In genomic region chr4:123972423-123973049, GRCm38 (mm10) we compare ENCODE assay signal across 8 mouse cellular contexts. TPM values are rescaled to one million over a fixed set of nuclear protein-coding genes. Genes with fewer than 3 reads are reported as not detected.
DNase-seq lines count a peak whose midpoint lies in the region; ATAC-seq and TF ChIP-seq lines count a peak whose summit lies in the region.
"Had no signal": no experiment of that assay in that cellular context is flagged by ENCODE, and none has a peak within 500 bp of the region (broad histone marks: within the 10 kb centered on the region; RNA-seq: fewer than 3 reads in every experiment).

No protein-coding gene starts in this region.

- in situ Hi-C loops in ES-E14 (cut with MboI; ENCODE audit: low sequenced_read_pairs in 2 of 2, unreplicated experiment in 2 of 2): loop anchor here in 1 of 2 experiments (25.0 kb wide), 1 partner anchor 165 kb away; no protein-coding TSS in a partner anchor

- peak; percentile 55; the same call in 1 of the 2 replicates for ATAC-seq in hindbrain, embryonic 14.5 days (ENCODE audit: low FRiP score)
- peak; percentile 61 for ATAC-seq in midbrain, embryonic 11.5 days (ENCODE audit: low FRiP score)

- 4% methylated on average over 29 of the region's 29 CpGs for WGBS in hindbrain, embryonic 14.5 days
- 6% methylated on average over 29 of the region's 29 CpGs for WGBS in midbrain, embryonic 11.5 days

- H3K36me3 ChIP-seq in ES-Bruce4 (ENCODE audit: control insufficient read depth, insufficient read depth, low read length, poor library complexity, severe bottlenecking): no peaks in the 10 kb centered on the region
- H3K36me3 ChIP-seq in ES-E14 (ENCODE audit: control insufficient read depth, insufficient read depth, low read length, poor library complexity, severe bottlenecking): no peaks in the 10 kb centered on the region
- H3K36me3 ChIP-seq in hindbrain, embryonic 14.5 days (replicated peaks; ENCODE audit: control insufficient read depth, insufficient read depth): no peaks in the 10 kb centered on the region
- no peaks in the 10 kb centered on the region for H3K36me3 ChIP-seq in midbrain, embryonic 11.5 days (ENCODE audit: control insufficient read depth, insufficient read depth, low read length)

- no peak overlapping the region for H3K27ac ChIP-seq in ES-Bruce4 (ENCODE audit: insufficient read depth, low read length)
- H3K27ac ChIP-seq in ES-E14 (ENCODE audit: insufficient read depth, low read depth, low read length, poor library complexity, severe bottlenecking): no peak overlapping the region
- H3K27ac ChIP-seq in hindbrain, embryonic 14.5 days: no peak overlapping the region
- H3K27ac ChIP-seq in midbrain, embryonic 11.5 days (ENCODE audit: low read depth, low read length): no peak overlapping the region

- no peak for TF ChIP-seq EP300 in ES-Bruce4 (IDR thresholded peaks at IDR 0.05; ENCODE audit: insufficient read depth, low read depth, low read length)

- H3K9ac ChIP-seq in ES-Bruce4 (ENCODE audit: low read depth, poor library complexity, severe bottlenecking): peak overlapping the region; percentile 49
- H3K9ac ChIP-seq in ES-E14 (ENCODE audit: insufficient read depth, low read depth, low read length, poor library complexity, severe bottlenecking): peak overlapping the region; percentile 25; the same call in 1 of the 2 replicates
- H3K9ac ChIP-seq in hindbrain, embryonic 14.5 days: peak overlapping the region; percentile 58
- peak overlapping the region; percentile 58 for H3K9ac ChIP-seq in midbrain, embryonic 11.5 days (ENCODE audit: low read length)

- DNase-seq in ES-E14 (ENCODE audit: low read depth, low spot score): no peak
- no peak for DNase-seq in hindbrain, embryonic 14.5 days (ENCODE audit: low spot score)
- peak; percentile 90 for DNase-seq in midbrain, embryonic 11.5 days (ENCODE audit: low spot score, missing footprints)
- DNase-seq in thymus, postnatal 10 days (ENCODE audit: low spot score in 2 of 2): no peak
- no peak for DNase-seq in urinary bladder, postnatal 25 days (ENCODE audit: low spot score)
- DNase-seq in cerebellum, postnatal 14 days: no peak
- DNase-seq: thymus, postnatal 25 days had no signal

- no peak for TF ChIP-seq POLR2A in ES-Bruce4 (IDR thresholded peaks at IDR 0.05; ENCODE audit: insufficient read depth, low read length)

- H3K9me3 ChIP-seq in ES-Bruce4 (replicated peaks; ENCODE audit: control insufficient read depth, insufficient read depth, low read length, poor library complexity, severe bottlenecking) (no peaks in the 10 kb centered on the region), ES-E14 (ENCODE audit: control insufficient read depth, insufficient read depth, low read depth, low read length) (no peaks in the 10 kb centered on the region)
- 0 out of 2 replicates have a peak, but pooled peaks cover 4% of the 10 kb centered on the region for H3K9me3 ChIP-seq in hindbrain, embryonic 14.5 days (ENCODE audit: control insufficient read depth, low read length)
- no peaks in the 10 kb centered on the region for H3K9me3 ChIP-seq in midbrain, embryonic 11.5 days (ENCODE audit: control insufficient read depth, low read length)

- TF ChIP-seq CTCF in ES-Bruce4 (IDR thresholded peaks at IDR 0.05; ENCODE audit: low read depth, low read length): no peak

- H3K4me3 ChIP-seq in ES-Bruce4 (ENCODE audit: low read depth, low read length) (peak overlapping the region; percentile 13), ES-E14 (ENCODE audit: insufficient read depth in 1 of 2, low read depth in 1 of 2, low read length in 2 of 2, poor library complexity in 1 of 2, severe bottlenecking in 1 of 2) (peak overlapping the region; percentile 31 to 40)
- peak overlapping the region; percentile 27 for H3K4me3 ChIP-seq in hindbrain, embryonic 14.5 days (replicated peaks; ENCODE audit: low read length)
- H3K4me3 ChIP-seq in midbrain, embryonic 11.5 days (ENCODE audit: low read depth, low read length): peak overlapping the region; percentile 24

- peak overlapping the region; percentile 61 for H3K4me2 ChIP-seq in hindbrain, embryonic 14.5 days (replicated peaks)
- peak overlapping the region; percentile 54 for H3K4me2 ChIP-seq in midbrain, embryonic 11.5 days

- H3K4me1 ChIP-seq in ES-Bruce4 (ENCODE audit: control insufficient read depth, insufficient read depth, low read length) (no peaks in the 10 kb centered on the region), ES-E14 (ENCODE audit: control insufficient read depth in 2 of 2, insufficient read depth in 2 of 2, low read length in 2 of 2, poor library complexity in 1 of 2) (peaks cover 0 to 6% of the 10 kb centered on the region in 2 experiments; a peak in 2 of 4 replicates)
- H3K4me1 ChIP-seq in hindbrain, embryonic 14.5 days (replicated peaks; ENCODE audit: control insufficient read depth, insufficient read depth, low read length): peaks cover 10% of the 10 kb centered on the region
- peaks cover 4% of the 10 kb centered on the region; the same call in 1 of the 2 replicates for H3K4me1 ChIP-seq in midbrain, embryonic 11.5 days (ENCODE audit: control insufficient read depth, insufficient read depth, low read length)

- no peaks in the 10 kb centered on the region for H3K27me3 ChIP-seq in ES-Bruce4 (ENCODE audit: control insufficient read depth, insufficient read depth, low read length, poor library complexity, severe bottlenecking)
- no peaks in the 10 kb centered on the region for H3K27me3 ChIP-seq in hindbrain, embryonic 14.5 days (ENCODE audit: control insufficient read depth, insufficient read depth, low read length)
- peaks cover 3% of the 10 kb centered on the region for H3K27me3 ChIP-seq in midbrain, embryonic 11.5 days (ENCODE audit: control insufficient read depth, insufficient read depth, low read length)

TF ChIP-seq in ES-E14, 5 proteins besides CTCF, POLR2A, EP300 and RAD21:
- no peak for TF ChIP-seq HCFC1 (IDR thresholded peaks at IDR 0.05; ENCODE audit: borderline replicate concordance, insufficient read depth, low read length)
- TF ChIP-seq CHD2 (IDR thresholded peaks at IDR 0.05; ENCODE audit: low read depth, low read length): no peak
- TF ChIP-seq ZNF384 (IDR thresholded peaks at IDR 0.05; ENCODE audit: low read depth, low read length): no peak
- no peak for TF ChIP-seq MAFK (IDR thresholded peaks at IDR 0.05; ENCODE audit: insufficient read depth, low read depth, low read length)
- TF ChIP-seq ZC3H11A (IDR thresholded peaks at IDR 0.05; ENCODE audit: borderline replicate concordance, low read depth, low read length): no peak

RNA-seq across cellular contexts. Expression of gene 4930535I16Rik, which starts 54.7 kb away (rescaled TPM):
- not detected in 2 replicates for polyA plus RNA-seq in ES-Bruce4 (2011; ENCODE audit: insufficient read depth, insufficient read length, low read depth, missing spikeins)
- total RNA-seq in ES-E14 (2012; rRNA removed): 1.8 and 2.4 TPM in 2 replicates
- polyA plus RNA-seq in hindbrain, embryonic 14.5 days (2014; fragmentation: Nextera tagmentation; extraction: Ambion mirVana): not detected in 2 replicates
- not detected in 2 replicates for polyA plus RNA-seq in midbrain, embryonic 11.5 days (2014; fragmentation: Nextera tagmentation; extraction: Ambion mirVana)

RNA-seq across cellular contexts. Expression of gene Rragc, which starts 55.3 kb away (rescaled TPM):
- 35.0 and 50.2 TPM in 2 replicates for polyA plus RNA-seq in ES-Bruce4 (2011; ENCODE audit: insufficient read depth, insufficient read length, low read depth, missing spikeins)
- 17.0 and 24.0 TPM in 2 replicates for total RNA-seq in ES-E14 (2012; rRNA removed)
- polyA plus RNA-seq in hindbrain, embryonic 14.5 days (2014; fragmentation: Nextera tagmentation; extraction: Ambion mirVana): 48.9 and 53.2 TPM in 2 replicates
- 48.5 and 51.6 TPM in 2 replicates for polyA plus RNA-seq in midbrain, embryonic 11.5 days (2014; fragmentation: Nextera tagmentation; extraction: Ambion mirVana)
